Mouse (Mus musculus) limb, embryonic 12.5 days (tissue): Measurements from ENCODE around the gene Cd82. TPM values are rescaled to one million over a fixed set of nuclear protein-coding genes. Genes with fewer than 3 reads are reported as not detected.
A peak's percentile ranks its signal among the peaks of the same experiment; 100 is the strongest.

Source experiments
- ATAC-seq: fragments of 200-750 bp; cut with Nextera tagmentation; 2 replicates; pipeline ENCODE4 v1.8.0; 2017; ENCODE audit warnings: low read depth, moderate TSS enrichment; ENCODE audit not compliant: insufficient number of reproducible peaks, insufficient read depth, low FRiP score, low TSS enrichment
- H3K27ac ChIP-seq: fragments of 300-500 bp; sonication (generic); 2 replicates; pipeline ENCODE4 v1.5.1; 2016; ENCODE audit warnings: mild to moderate bottlenecking, moderate library complexity
- H3K27me3 ChIP-seq: fragments of 300-500 bp; sonication (generic); 2 replicates; pipeline ENCODE4 v1.6.1; 2016; ENCODE audit warnings: mild to moderate bottlenecking, moderate library complexity
- H3K36me3 ChIP-seq: fragments of 300-500 bp; sonication (generic); 2 replicates; pipeline ENCODE4 v1.6.1; 2016; ENCODE audit warnings: mild to moderate bottlenecking, moderate library complexity
- H3K4me1 ChIP-seq: fragments of 300-500 bp; sonication (generic); replicated peaks from 2 replicates; pipeline ENCODE4 v1.6.1; 2016
- H3K4me2 ChIP-seq: fragments of 300-500 bp; sonication (generic); 2 replicates; pipeline ENCODE4 v1.6.1; 2016; ENCODE audit warnings: mild to moderate bottlenecking, moderate library complexity
- H3K4me3 ChIP-seq: fragments of 300-500 bp; sonication (generic); replicated peaks from 2 replicates; pipeline ENCODE4 v1.5.1; 2016; ENCODE audit warnings: mild to moderate bottlenecking
- H3K9ac ChIP-seq: fragments of 300-500 bp; sonication (generic); replicated peaks from 2 replicates; pipeline ENCODE4 v1.6.1; 2016; ENCODE audit warnings: mild to moderate bottlenecking, moderate library complexity
- H3K9me3 ChIP-seq: fragments of 300-500 bp; sonication (generic); 2 replicates; pipeline ENCODE4 v1.6.1; 2016; ENCODE audit warnings: mild to moderate bottlenecking, moderate library complexity
- WGBS: fragments of 180-500 bp; shearing (Covaris S2); methylation state at CpG from one replicate; pipeline ENCODE4 v1.1.7; 2016; 5-methylcytosine and 5-hydroxymethylcytosine counted together
- polyA plus RNA-seq: library from polyadenylated mRNA; unstranded; fragments of >200 nt; fragmentation: Nextera tagmentation; extraction: Ambion mirVana; gene quantifications from 2 replicates; pipeline ENCODE4 v1.2.1, GENCODE M21; 2016

The Cd82 gene
- polyA plus RNA-seq, 1 experiment from 2014 or later, result 15.8 TPM

DNA sequence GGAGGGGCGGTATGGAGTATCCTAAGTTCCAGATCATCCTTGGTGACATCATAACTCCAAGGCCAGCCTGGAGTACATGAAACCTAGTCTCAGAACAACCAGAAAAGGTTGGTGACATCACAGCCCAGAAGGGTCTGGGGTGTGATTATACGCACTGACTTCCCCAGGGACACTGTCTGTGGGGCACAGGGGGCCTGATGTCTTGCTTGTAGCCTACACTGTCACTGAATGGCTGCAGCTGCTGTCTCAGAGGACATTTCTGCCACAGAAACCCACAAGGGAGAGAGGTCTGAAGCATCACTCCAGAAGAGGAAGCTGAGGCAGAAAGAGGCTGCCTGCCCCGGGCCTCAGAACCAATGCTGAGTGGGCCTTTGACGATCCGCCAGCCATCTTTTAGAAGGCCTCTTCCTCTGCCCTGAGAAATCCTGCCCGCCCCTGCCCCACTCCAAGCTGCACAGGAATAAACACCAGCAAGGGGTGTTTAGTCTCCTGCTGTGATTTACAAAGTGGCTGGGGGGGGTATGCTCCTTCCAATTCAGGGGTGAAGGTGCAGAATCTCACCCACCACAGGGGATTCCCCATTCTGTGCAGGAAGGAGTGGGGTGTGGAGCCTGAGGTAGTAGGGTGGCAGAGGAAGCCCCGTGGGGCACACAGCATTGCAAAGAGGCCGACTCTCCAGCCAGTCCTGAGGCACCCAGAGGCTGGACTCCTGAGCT is 35.8 kb downstream of the Cd82 start:
- Histone ChIP-seq H3K27ac (no peak overlapping the region), H3K4me1 (peaks cover 18% of the 10 kb centered on the region), H3K4me2 (no peak overlapping the region), H3K9ac (no peak overlapping the region; the same call in 1 of the 2 replicates), H3K27me3 (no peaks in the 10 kb centered on the region), H3K9me3 (no peaks in the 10 kb centered on the region), H3K36me3 (no peaks in the 10 kb centered on the region), H3K4me3 (no peak overlapping the region)
- no peak for ATAC-seq
- 60% methylated on average over 8 of the region's 8 CpGs for WGBS

DNA sequence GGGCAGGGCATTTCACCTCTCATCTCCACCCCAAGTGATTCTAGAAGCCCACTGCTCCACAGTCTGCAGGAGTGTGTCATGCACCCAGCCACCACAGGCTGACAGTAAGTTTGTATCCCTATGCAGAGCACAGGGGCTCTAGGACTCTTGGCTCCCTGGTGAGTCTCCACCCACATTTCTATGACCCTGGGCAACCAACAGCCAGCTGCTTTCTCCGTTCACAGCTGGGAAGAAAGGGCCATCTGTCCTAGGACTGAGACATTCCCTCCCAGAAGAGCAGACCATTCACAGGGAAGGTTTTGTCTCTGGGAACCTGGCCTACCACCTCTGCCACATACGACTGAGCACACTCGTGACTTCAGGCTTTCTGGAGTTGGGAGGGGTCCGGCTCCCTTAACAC is 37.1 kb downstream of the Cd82 start:
- no peak overlapping the region for H3K27ac ChIP-seq
- H3K4me1 ChIP-seq, result peaks cover 11% of the 10 kb centered on the region
- no peak overlapping the region for H3K4me3 ChIP-seq
- no peak for ATAC-seq
- no peaks in the 10 kb centered on the region for H3K9me3 ChIP-seq
- H3K4me2 ChIP-seq, result no peak overlapping the region
- no peaks in the 10 kb centered on the region for H3K36me3 ChIP-seq
- H3K9ac ChIP-seq, result no peak overlapping the region
- no peaks in the 10 kb centered on the region; the same call in 1 of the 2 replicates for H3K27me3 ChIP-seq
- 47% methylated on average over 4 of the region's 4 CpGs for WGBS

DNA sequence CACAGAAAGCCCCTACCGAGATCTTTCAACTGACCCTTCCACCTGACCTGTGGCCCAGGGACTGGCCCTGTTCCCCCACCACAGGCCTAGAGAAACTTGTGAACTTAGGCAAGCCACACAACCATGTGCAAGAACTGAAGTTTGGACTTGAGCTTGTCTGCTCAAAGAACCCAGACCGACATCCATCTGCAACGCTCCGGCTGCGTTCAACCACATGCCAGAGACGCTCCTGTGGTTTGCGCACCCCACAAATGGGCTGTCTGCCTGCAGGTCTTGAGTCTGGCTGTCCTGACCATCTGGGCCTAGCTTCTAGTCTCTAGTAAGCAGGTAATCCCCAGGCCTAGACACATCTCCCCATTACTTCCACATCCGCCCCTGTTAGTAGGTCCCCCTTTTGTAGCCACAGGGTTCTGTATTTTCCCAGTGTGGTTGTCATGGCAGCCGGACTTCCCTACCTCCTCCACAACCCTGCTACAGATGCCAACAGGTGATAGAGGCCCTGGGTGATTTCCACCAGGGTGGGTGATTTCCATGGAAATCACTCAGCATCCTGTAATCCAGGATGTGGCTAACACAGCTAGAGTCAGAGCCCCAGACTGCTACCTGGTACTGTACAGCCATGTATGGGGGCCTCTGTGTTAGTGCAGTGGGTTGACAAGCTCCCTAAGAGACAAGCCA is 38.5 kb downstream of the Cd82 start:
- no peaks in the 10 kb centered on the region; the same call in 1 of the 2 replicates for H3K27me3 ChIP-seq
- WGBS, result 89% methylated on average over 9 of the region's 9 CpGs
- H3K4me3 ChIP-seq, result no peak overlapping the region
- H3K4me2 ChIP-seq, result no peak overlapping the region
- no peak for ATAC-seq
- no peaks in the 10 kb centered on the region for H3K9me3 ChIP-seq
- H3K4me1 ChIP-seq, result peaks cover 11% of the 10 kb centered on the region
- H3K27ac ChIP-seq, result no peak overlapping the region
- no peak overlapping the region for H3K9ac ChIP-seq
- no peaks in the 10 kb centered on the region for H3K36me3 ChIP-seq

DNA sequence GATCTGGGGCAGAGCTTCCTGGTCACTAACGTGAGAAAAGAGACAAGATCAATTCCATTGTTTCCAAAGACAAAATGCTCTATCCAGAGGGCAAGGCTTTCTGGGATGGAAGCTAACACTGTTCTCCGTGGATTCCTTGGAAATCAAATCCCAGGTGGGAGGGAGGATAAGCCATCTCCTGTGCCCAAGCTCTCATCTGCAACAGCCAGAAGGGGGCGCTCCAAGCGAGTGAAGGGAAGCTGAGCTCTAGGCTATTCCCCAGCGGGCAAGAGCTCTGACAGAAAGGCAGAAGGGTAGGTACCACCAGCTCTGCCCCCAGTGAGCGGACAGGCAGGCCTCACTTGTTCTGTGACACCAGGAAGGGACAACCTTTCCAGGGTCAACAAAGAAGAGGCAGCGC is 41.6 kb downstream of the Cd82 start:
- H3K9me3 ChIP-seq, result no peaks in the 10 kb centered on the region
- no peak overlapping the region for H3K4me3 ChIP-seq
- H3K36me3 ChIP-seq, result no peaks in the 10 kb centered on the region
- H3K9ac ChIP-seq, result no peak overlapping the region
- no peak for ATAC-seq
- WGBS, result 28% methylated on average over 7 of the region's 7 CpGs
- H3K4me2 ChIP-seq, result no peak overlapping the region
- no peak overlapping the region for H3K27ac ChIP-seq
- peaks cover 2% of the 10 kb centered on the region; the same call in 1 of the 2 replicates for H3K27me3 ChIP-seq
- peaks cover 11% of the 10 kb centered on the region; the same call in 1 of the 2 replicates for H3K4me1 ChIP-seq

DNA sequence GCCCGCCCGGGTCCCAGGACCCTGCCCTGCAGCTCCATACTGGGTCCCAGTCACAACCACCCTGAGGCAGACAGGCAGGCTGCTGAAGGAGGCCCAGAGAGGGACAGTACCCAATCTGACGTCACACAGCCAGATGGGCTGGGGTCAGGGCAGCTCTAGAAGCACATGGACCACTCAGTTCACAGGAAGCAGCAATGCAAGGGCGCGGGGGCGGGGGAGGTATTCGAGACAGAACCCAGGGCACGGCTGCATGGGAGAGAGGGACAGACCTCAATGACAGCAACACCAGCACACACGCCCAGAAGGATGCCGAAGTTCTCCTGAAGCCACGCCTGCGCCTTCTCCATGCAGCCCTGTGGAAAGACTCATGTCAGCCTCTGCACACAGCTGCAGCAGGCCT is 43.0 kb downstream of the Cd82 start:
- Histone ChIP-seq H3K27me3 (peaks cover 6% of the 10 kb centered on the region; the same call in 1 of the 2 replicates), H3K36me3 (no peaks in the 10 kb centered on the region), H3K4me2 (no peak overlapping the region), H3K9me3 (no peaks in the 10 kb centered on the region), H3K9ac (no peak overlapping the region), H3K27ac (no peak overlapping the region), H3K4me3 (no peak overlapping the region), H3K4me1 (peaks cover 11% of the 10 kb centered on the region; the same call in 1 of the 2 replicates)
- WGBS, result 78% methylated on average over 12 of the region's 12 CpGs
- no peak for ATAC-seq

DNA sequence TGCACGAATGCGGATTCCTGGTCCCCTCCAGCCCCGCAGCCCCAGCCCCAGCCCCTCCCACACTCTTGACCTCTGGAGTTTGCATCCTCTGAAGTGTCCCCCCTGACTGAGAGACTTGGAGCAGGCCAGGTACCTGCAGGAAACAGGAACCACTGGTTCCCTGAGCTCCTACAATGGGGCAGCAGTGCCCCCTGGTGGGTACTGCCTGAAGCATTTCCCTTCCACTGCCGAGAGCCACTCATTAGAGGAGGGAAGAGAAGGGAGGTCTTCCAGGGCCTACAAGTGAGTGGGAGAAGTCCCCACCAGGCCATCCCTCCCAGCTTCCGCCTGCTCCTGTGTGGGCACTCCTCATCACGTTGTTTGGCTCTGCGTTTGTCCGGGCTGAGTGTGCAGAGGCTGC is 44.5 kb downstream of the Cd82 start:
- peak; percentile 14; the same call in 1 of the 2 replicates for ATAC-seq
- WGBS, result 8% methylated on average over 8 of the region's 8 CpGs
- H3K27ac ChIP-seq, result no peak overlapping the region

DNA sequence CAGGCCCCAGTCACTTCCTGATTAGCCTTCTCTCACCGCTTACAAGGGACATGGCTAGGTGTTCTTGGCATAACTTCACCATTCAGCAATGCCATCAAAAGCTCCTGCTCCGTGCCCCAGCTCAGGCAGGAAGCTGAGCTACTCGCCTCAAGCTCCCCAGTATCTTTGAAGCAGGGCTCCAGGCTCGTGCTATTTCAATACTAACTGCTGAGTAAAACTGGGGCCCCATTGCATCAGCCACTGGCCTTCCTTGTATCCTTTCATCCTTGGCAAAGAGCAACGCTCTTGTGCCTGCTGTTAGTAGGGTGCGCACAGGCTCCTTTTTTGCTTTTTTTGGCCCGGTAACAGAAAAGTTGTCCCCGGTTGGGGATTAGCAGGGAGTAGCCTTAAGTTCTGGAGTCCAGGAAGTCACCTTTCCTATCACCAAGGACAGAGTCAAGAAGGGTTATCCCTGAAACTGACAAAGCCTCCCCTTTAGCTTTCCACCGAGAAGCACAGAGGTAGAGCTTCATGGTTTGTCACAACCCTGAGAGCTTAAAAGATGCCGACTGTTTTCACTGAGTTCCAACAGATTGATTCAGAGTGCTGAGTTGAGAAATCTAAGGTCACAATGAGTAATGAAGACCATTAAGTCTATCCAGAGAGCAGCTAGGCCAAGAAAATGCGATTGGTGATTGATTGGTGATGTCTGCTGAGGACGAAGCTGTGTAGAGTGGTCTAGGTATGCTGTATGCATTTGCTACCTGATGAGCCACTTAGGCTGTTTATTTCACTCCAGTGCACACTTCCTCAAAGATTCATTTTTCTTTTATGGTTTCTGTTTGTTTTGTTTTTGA is 45.8 kb downstream of the Cd82 start:
- WGBS, result 85% methylated on average over 12 of the region's 12 CpGs
- H3K27me3 ChIP-seq, result peaks cover 9% of the 10 kb centered on the region
- H3K4me2 ChIP-seq, result no peak overlapping the region
- H3K4me3 ChIP-seq, result no peak overlapping the region
- H3K27ac ChIP-seq, result no peak overlapping the region
- no peaks in the 10 kb centered on the region for H3K36me3 ChIP-seq
- peaks cover 11% of the 10 kb centered on the region; the same call in 1 of the 2 replicates for H3K4me1 ChIP-seq
- H3K9ac ChIP-seq, result no peak overlapping the region
- no peaks in the 10 kb centered on the region for H3K9me3 ChIP-seq
- no peak for ATAC-seq

More for the DNA sequence above, 44.5 kb downstream of the Cd82 start:
- no peak overlapping the region for H3K4me2 ChIP-seq
- no peak overlapping the region for H3K4me3 ChIP-seq
- H3K9me3 ChIP-seq, result no peaks in the 10 kb centered on the region
- no peak overlapping the region for H3K9ac ChIP-seq
- H3K27me3 ChIP-seq, result peaks cover 6% of the 10 kb centered on the region; the same call in 1 of the 2 replicates
- H3K36me3 ChIP-seq, result no peaks in the 10 kb centered on the region
- peaks cover 11% of the 10 kb centered on the region; the same call in 1 of the 2 replicates for H3K4me1 ChIP-seq

DNA sequence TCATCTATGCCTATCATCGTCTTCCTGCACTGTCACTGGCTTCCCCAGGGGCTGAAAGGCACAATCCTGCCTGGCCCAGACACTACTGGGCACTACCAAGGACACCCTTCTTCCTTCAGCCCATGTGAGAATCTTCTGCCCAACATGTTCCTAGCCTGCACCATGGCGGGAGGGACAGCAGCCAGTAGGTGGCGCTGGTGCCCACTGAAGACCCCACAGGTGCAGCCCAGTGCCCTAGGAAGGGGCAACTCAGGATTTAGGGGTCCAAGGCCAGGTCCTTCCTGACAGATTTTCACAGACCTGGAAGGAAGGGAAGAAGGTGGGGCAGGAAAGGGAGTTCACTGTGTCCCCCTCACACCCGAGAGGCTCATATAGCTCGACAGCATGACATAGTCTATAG is 47.7 kb downstream of the Cd82 start:
- H3K4me2 ChIP-seq, result no peak overlapping the region
- 41% methylated on average over 5 of the region's 5 CpGs for WGBS

DNA sequence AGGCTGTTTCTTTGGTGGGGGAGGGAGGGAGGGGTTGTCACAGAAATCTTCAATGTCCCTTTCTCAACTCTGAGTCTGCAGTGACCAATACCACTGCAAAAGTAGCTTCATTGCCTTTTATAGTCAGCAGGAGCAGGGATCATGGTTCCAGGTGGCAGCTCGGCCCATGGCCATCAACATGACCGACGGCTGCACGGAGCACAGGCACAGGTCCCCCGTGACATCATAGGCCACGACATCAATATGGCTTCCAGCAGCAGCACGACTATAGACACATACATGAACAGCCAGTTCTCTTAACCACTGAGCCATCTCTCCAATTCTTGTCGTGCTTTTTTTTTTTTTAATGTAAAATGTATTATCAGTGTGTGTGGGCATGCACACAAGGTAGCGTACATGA is 48.8 kb downstream of the Cd82 start:
- WGBS, result 88% methylated on average over 9 of the region's 9 CpGs
- no peak overlapping the region for H3K4me2 ChIP-seq
- ATAC-seq, result no peak
- no peak overlapping the region for H3K4me3 ChIP-seq
- no peaks in the 10 kb centered on the region for H3K36me3 ChIP-seq
- H3K9me3 ChIP-seq, result no peaks in the 10 kb centered on the region
- no peak overlapping the region for H3K9ac ChIP-seq
- H3K27me3 ChIP-seq, result peaks cover 17% of the 10 kb centered on the region
- H3K4me1 ChIP-seq, result peaks cover 11% of the 10 kb centered on the region; the same call in 1 of the 2 replicates
- no peak overlapping the region for H3K27ac ChIP-seq

More for the DNA sequence above, 47.7 kb downstream of the Cd82 start:
- Histone ChIP-seq H3K9ac (no peak overlapping the region), H3K27ac (no peak overlapping the region), H3K4me3 (no peak overlapping the region), H3K27me3 (peaks cover 15% of the 10 kb centered on the region), H3K9me3 (no peaks in the 10 kb centered on the region), H3K36me3 (no peaks in the 10 kb centered on the region), H3K4me1 (peaks cover 11% of the 10 kb centered on the region; the same call in 1 of the 2 replicates)
- no peak for ATAC-seq

DNA sequence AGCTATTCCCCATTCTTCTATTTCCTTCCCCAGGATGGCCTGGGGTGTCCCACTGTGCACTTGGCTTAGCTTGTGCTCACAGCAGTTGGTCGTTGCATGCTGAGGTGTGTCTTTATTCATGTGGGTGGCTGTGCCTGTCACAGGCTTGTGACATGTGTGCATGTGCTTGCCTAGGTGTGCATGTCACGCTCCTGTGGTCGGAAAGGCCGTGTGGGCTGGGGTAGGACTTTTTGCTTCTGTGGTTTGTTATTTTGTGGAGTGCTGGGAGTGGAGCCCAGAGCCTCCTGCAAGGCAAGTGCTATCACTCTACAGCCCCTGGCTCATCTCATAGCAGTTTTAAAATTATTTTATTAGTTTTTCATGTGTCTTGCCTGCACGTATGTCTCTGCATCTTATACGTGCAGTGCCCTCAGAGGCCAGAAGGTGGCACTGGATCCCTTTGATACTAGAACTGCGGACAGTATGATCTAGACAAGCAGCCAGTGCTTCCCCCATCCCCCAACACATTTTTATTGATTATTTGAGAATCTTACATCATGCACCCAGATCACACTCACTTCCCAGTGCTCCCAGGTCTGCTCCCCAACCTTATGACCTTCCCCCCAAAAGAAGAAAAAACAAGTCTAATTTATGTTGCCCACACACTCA is 49.4 kb downstream of the Cd82 start:
- H3K36me3 ChIP-seq, result no peaks in the 10 kb centered on the region
- 53% methylated on average over 7 of the region's 7 CpGs for WGBS
- no peaks in the 10 kb centered on the region for H3K9me3 ChIP-seq
- H3K4me3 ChIP-seq, result no peak overlapping the region
- no peak overlapping the region for H3K9ac ChIP-seq
- H3K27me3 ChIP-seq, result peaks cover 16% of the 10 kb centered on the region
- no peak for ATAC-seq
- no peak overlapping the region for H3K4me2 ChIP-seq
- no peak overlapping the region for H3K27ac ChIP-seq
- H3K4me1 ChIP-seq, result peaks cover 5% of the 10 kb centered on the region; the same call in 1 of the 2 replicates
